Mouse (Mus musculus) C2C12 (cell line): ENCODE results near the gene Slc39a11.

Experiments
- CEBPB ChIP-seq: IDR thresholded peaks from one replicate; pipeline ENCODE4 v1.6.1; 2011; ENCODE audit warnings: low read depth, mild to moderate bottlenecking, control low read depth, moderate library complexity
- CTCF ChIP-seq: IDR thresholded peaks from one replicate; pipeline ENCODE4 v1.5.1; 2011; ENCODE audit not compliant: control insufficient read depth, insufficient read depth, insufficient read length
- MAX ChIP-seq: IDR thresholded peaks from one replicate; pipeline ENCODE4 v1.6.1; 2011; ENCODE audit warnings: mild to moderate bottlenecking, control low read depth
- MYOG ChIP-seq: IDR thresholded peaks from one replicate; pipeline ENCODE4 v1.6.1; 2011; ENCODE audit not compliant: control insufficient read depth, insufficient read length; ENCODE audit errors: extremely low read depth
- USF1 ChIP-seq: IDR thresholded peaks from one replicate; pipeline ENCODE4 v1.6.1; 2011; ENCODE audit warnings: low read depth, mild to moderate bottlenecking, control low read depth, moderate library complexity

- no peak for TF ChIP-seq CTCF
- no peak for TF ChIP-seq USF1
- TF ChIP-seq MAX: no peak
- no peak for TF ChIP-seq CEBPB
- no peak for TF ChIP-seq MYOG
Observed at GRCm38 (mm10) chr11:113271857-113272256, 378.0 kb downstream of the Slc39a11 start.
